Mouse (Mus musculus): ENCODE results near the gene Taf1d. TPM values are rescaled to one million over a fixed set of nuclear protein-coding genes. Genes with fewer than 3 reads are reported as not detected.

Gene Taf1d
- polyA plus RNA-seq, 1 experiment from 2014 or later, result 67.1 TPM

Small RNAs within 50 kb of the gene (microRNA-seq; reads per million reads assigned to microRNA genes)
- gene Gm49349 (not detected), gene mmu-mir-7650 (not detected)

Other genes with a start within 250 kb of the Taf1d start
- gene Hephl1, start 194.1 kb upstream of the Taf1d start, polyA plus RNA-seq (2015; fragmentation: Nextera tagmentation; extraction: Ambion mirVana), result not detected in 2 replicates
- gene Vstm5, start 67.2 kb upstream of the Taf1d start, polyA plus RNA-seq (2015; fragmentation: Nextera tagmentation; extraction: Ambion mirVana), result 7.9 and 8.7 TPM in 2 replicates
- gene Med17, start 26.3 kb upstream of the Taf1d start, polyA plus RNA-seq (2015; fragmentation: Nextera tagmentation; extraction: Ambion mirVana), result 29.6 and 37.0 TPM in 2 replicates
- 26.8 and 29.4 TPM in 2 replicates for gene 4931406C07Rik, start 234 bp downstream of the Taf1d start, polyA plus RNA-seq (2015; fragmentation: Nextera tagmentation; extraction: Ambion mirVana)
- 14.5 and 19.2 TPM in 2 replicates for gene Cep295, start 51.6 kb downstream of the Taf1d start, polyA plus RNA-seq (2015; fragmentation: Nextera tagmentation; extraction: Ambion mirVana)
- gene Smco4, start 187.2 kb downstream of the Taf1d start, polyA plus RNA-seq (2015; fragmentation: Nextera tagmentation; extraction: Ambion mirVana), result 3.7 and 4.4 TPM in 2 replicates